ENCODE assay signal across 17 mouse cellular contexts in the genomic region with DNA sequence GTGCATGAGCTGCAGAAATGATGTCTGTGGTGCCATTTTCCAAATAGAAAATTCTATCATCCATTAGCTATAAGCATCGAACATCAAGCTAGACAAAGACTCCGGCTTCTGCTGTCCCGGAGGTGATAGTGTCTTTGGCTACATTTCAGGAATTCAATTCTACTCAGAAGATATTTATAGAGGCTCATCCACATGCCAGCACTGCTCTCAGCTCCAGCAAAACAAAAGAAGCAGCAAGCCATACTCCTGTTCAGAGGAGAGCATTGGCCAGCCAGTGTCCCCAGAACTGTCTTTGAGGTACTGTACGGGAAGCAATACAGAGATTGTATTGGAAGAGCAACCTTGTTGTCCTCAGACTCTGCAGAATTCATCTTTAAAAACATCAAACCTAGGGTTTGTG. TPM values are rescaled to one million over a fixed set of nuclear protein-coding genes. Genes with fewer than 3 reads are reported as not detected.
A peak's percentile ranks its signal among the peaks of the same experiment; 100 is the strongest.
DNase-seq lines count a peak whose midpoint lies in the region; ATAC-seq and TF ChIP-seq lines count a peak whose summit lies in the region.
"Had no signal": no experiment of that assay in that cellular context is flagged by ENCODE, and none has a peak within 500 bp of the region (broad histone marks: within the 10 kb centered on the region; RNA-seq: fewer than 3 reads in every experiment).

No protein-coding gene starts in this region.

- no peak for TF ChIP-seq CTCF in brain, embryonic 14.5 days (IDR thresholded peaks at IDR 0.05; ENCODE audit: borderline replicate concordance, extremely low read depth, insufficient read depth, insufficient read length)

- no peak for TF ChIP-seq POLR2A in brain, embryonic 14.5 days (IDR thresholded peaks at IDR 0.05; ENCODE audit: borderline replicate concordance, extremely low read depth, insufficient read depth, insufficient read length, poor library complexity, severe bottlenecking)

- no peaks in the 10 kb centered on the region for H3K9me3 ChIP-seq in hindbrain, embryonic 12.5 days (replicated peaks)
- H3K9me3 ChIP-seq in hindbrain, embryonic 11.5 days (ENCODE audit: control insufficient read depth, low read length), result no peaks in the 10 kb centered on the region
- no peaks in the 10 kb centered on the region for H3K9me3 ChIP-seq in heart, embryonic 16.5 days (replicated peaks; ENCODE audit: control insufficient read depth, low read length)
- no peaks in the 10 kb centered on the region for H3K9me3 ChIP-seq in liver, embryonic 11.5 days (ENCODE audit: control insufficient read depth, low read length)
- H3K9me3 ChIP-seq: embryonic facial prominence, embryonic 10.5 days; limb, embryonic 15.5 days had no signal

- H3K9ac ChIP-seq in hindbrain, embryonic 12.5 days, result no peak overlapping the region
- no peak overlapping the region for H3K9ac ChIP-seq in hindbrain, embryonic 11.5 days (ENCODE audit: low read depth, low read length)
- H3K9ac ChIP-seq in heart, embryonic 16.5 days (ENCODE audit: low read length), result no peak overlapping the region
- no peak overlapping the region for H3K9ac ChIP-seq in liver, embryonic 11.5 days (ENCODE audit: low read depth, low read length)
- H3K9ac ChIP-seq: limb, embryonic 15.5 days had no signal

- peaks cover 49% of the 10 kb centered on the region for H3K4me1 ChIP-seq in hindbrain, embryonic 12.5 days
- H3K4me1 ChIP-seq in hindbrain, embryonic 11.5 days (replicated peaks; ENCODE audit: control insufficient read depth, insufficient read depth, low read length), result peaks cover 2% of the 10 kb centered on the region; the same call in 1 of the 2 replicates
- H3K4me1 ChIP-seq in heart, embryonic 16.5 days (ENCODE audit: control insufficient read depth, insufficient read depth, low read length), result peaks cover 25% of the 10 kb centered on the region
- no peaks in the 10 kb centered on the region for H3K4me1 ChIP-seq in liver, embryonic 11.5 days (replicated peaks; ENCODE audit: control insufficient read depth, insufficient read depth, low read length)

- no peak overlapping the region for H3K4me2 ChIP-seq in hindbrain, embryonic 12.5 days (replicated peaks)
- no peak overlapping the region for H3K4me2 ChIP-seq in hindbrain, embryonic 11.5 days (replicated peaks; ENCODE audit: low read depth, low read length)
- H3K4me2 ChIP-seq in heart, embryonic 16.5 days (ENCODE audit: low read depth, low read length), result peak overlapping the region; percentile 40; the same call in 1 of the 2 replicates
- no peak overlapping the region for H3K4me2 ChIP-seq in liver, embryonic 11.5 days
- H3K4me2 ChIP-seq: limb, embryonic 15.5 days had no signal

- H3K36me3 ChIP-seq in hindbrain, embryonic 12.5 days, result no peaks in the 10 kb centered on the region
- no peaks in the 10 kb centered on the region for H3K36me3 ChIP-seq in hindbrain, embryonic 11.5 days (ENCODE audit: control insufficient read depth, insufficient read depth, low read length)
- no peaks in the 10 kb centered on the region for H3K36me3 ChIP-seq in heart, embryonic 16.5 days (ENCODE audit: control insufficient read depth, insufficient read depth)
- H3K36me3 ChIP-seq in liver, embryonic 11.5 days (ENCODE audit: control insufficient read depth, insufficient read depth, low read length), result no peaks in the 10 kb centered on the region
- H3K36me3 ChIP-seq: embryonic facial prominence, embryonic 10.5 days; limb, embryonic 15.5 days had no signal

- intact Hi-C loops in left cerebral cortex, postnatal 36 days (cut with DNase I), result no loop called here

- 77% methylated on average over 4 of the region's 4 CpGs for WGBS in hindbrain, embryonic 12.5 days
- 90% methylated on average over 4 of the region's 4 CpGs for WGBS in hindbrain, embryonic 11.5 days
- 31% methylated on average over 4 of the region's 4 CpGs for WGBS in heart, embryonic 16.5 days
- 83% methylated on average over 4 of the region's 4 CpGs for WGBS in liver, embryonic 11.5 days

- no peaks in the 10 kb centered on the region for H3K27me3 ChIP-seq in hindbrain, embryonic 12.5 days
- no peaks in the 10 kb centered on the region for H3K27me3 ChIP-seq in hindbrain, embryonic 11.5 days (ENCODE audit: control insufficient read depth, insufficient read depth, low read length)
- no peaks in the 10 kb centered on the region for H3K27me3 ChIP-seq in heart, embryonic 16.5 days (ENCODE audit: control insufficient read depth, insufficient read depth, low read length)
- H3K27me3 ChIP-seq in liver, embryonic 11.5 days (replicated peaks; ENCODE audit: control insufficient read depth, insufficient read depth, low read length), result no peaks in the 10 kb centered on the region; the same call in 1 of the 2 replicates
- H3K27me3 ChIP-seq: limb, embryonic 15.5 days; Patski had no signal

- ATAC-seq in hindbrain, embryonic 12.5 days (ENCODE audit: low FRiP score), result no peak
- ATAC-seq in hindbrain, embryonic 11.5 days (ENCODE audit: low FRiP score), result no peak
- peak; percentile 87 for ATAC-seq in heart, embryonic 16.5 days (replicated peaks; ENCODE audit: extremely low read depth, insufficient read depth, low FRiP score)
- no peak for ATAC-seq in liver, embryonic 11.5 days (replicated peaks; ENCODE audit: low FRiP score)
- ATAC-seq: Patski had no signal

- 0 out of 2 replicates have a peak overlapping the region, but pooled peaks have one; percentile 13 for H3K27ac ChIP-seq in hindbrain, embryonic 12.5 days
- no peak overlapping the region for H3K27ac ChIP-seq in hindbrain, embryonic 11.5 days (ENCODE audit: low read depth, low read length)
- peak overlapping the region; percentile 82 for H3K27ac ChIP-seq in heart, embryonic 16.5 days (ENCODE audit: low read length)
- H3K27ac ChIP-seq in liver, embryonic 11.5 days (ENCODE audit: low read depth, low read length), result no peak overlapping the region
- H3K27ac ChIP-seq: embryonic facial prominence, embryonic 10.5 days; limb, embryonic 15.5 days; stomach, postnatal 0 days had no signal

- no peak overlapping the region for H3K4me3 ChIP-seq in hindbrain, embryonic 12.5 days
- no peak overlapping the region for H3K4me3 ChIP-seq in hindbrain, embryonic 11.5 days (ENCODE audit: low read depth, low read length)
- 0 out of 2 replicates have a peak overlapping the region, but pooled peaks have one; percentile 8 for H3K4me3 ChIP-seq in heart, embryonic 16.5 days (ENCODE audit: low read length)
- H3K4me3 ChIP-seq in liver, embryonic 11.5 days (ENCODE audit: low read depth, low read length), result no peak overlapping the region
- H3K4me3 ChIP-seq: embryonic facial prominence, embryonic 10.5 days; limb, embryonic 15.5 days had no signal

- DNase-seq in hindbrain, embryonic 11.5 days (ENCODE audit: low spot score), result no peak
- DNase-seq in Muller cell, postnatal 12 days (ENCODE audit: inconsistent ontology term), result peak; percentile 32
- DNase-seq in brain, embryonic 14.5 days (ENCODE audit: low read depth), result peak; percentile 20
- DNase-seq in liver, embryonic 11.5 days (ENCODE audit: low spot score), result no peak
- DNase-seq in left cerebral cortex, postnatal 36 days (ENCODE audit: low spot score in 2 of 2), result no peak
- DNase-seq: adrenal gland, postnatal 10 days; cerebellum, adult 11 months; kidney, adult 18-20 months; kidney, postnatal 14 days; lung, postnatal 14 days had no signal

RNA-seq across cellular contexts. Expression of a gene that starts 59.2 kb away (rescaled TPM):
- polyA plus RNA-seq in hindbrain, embryonic 12.5 days (2016; fragmentation: Nextera tagmentation; extraction: Ambion mirVana), result 11.6 and 12.2 TPM in 2 replicates
- polyA plus RNA-seq in hindbrain, embryonic 11.5 days (2014; fragmentation: Nextera tagmentation; extraction: Ambion mirVana), result 12.7 and 15.5 TPM in 2 replicates
- 31.5 and 42.0 TPM in 2 replicates for polyA plus RNA-seq in brain, embryonic 14.5 days (2012; rRNA removed)
- 0.76 TPM in 2 replicates for polyA plus RNA-seq in heart, embryonic 16.5 days (2015; fragmentation: Nextera tagmentation; extraction: Ambion mirVana)
- polyA plus RNA-seq in liver, embryonic 11.5 days (2014; fragmentation: Nextera tagmentation; extraction: Ambion mirVana), result 1.2 and 1.5 TPM in 2 replicates
- 10 to 100 TPM; 73.1 to 78.6 TPM for total RNA-seq in left cerebral cortex, postnatal 36 days (2021)
- total RNA-seq: granulocyte monocyte progenitor cell, adult 5-6 weeks had no signal

Comparison
In these comparisons a context has a peak if more than half of its experiments do, and no peak if none do; other contexts are left out.
1. H3K27ac ChIP-seq: peak in hindbrain, embryonic 12.5 days (single experiment) and heart, embryonic 16.5 days (single experiment); none in hindbrain, embryonic 11.5 days (single experiment) and liver, embryonic 11.5 days (single experiment).
2. DNase-seq: peak in Muller cell, postnatal 12 days (single experiment) and brain, embryonic 14.5 days (single experiment); none in hindbrain, embryonic 11.5 days (single experiment), liver, embryonic 11.5 days (single experiment) and left cerebral cortex, postnatal 36 days (0 of 2).